Mouse (Mus musculus): ENCODE measurements around the gene Megf8.
"Not testable (repeated sequence)": the region's sequence is repeated elsewhere in the genome, so short reads cannot be mapped to it uniquely, and the experiment has no call there.

The Megf8 gene

DNA sequence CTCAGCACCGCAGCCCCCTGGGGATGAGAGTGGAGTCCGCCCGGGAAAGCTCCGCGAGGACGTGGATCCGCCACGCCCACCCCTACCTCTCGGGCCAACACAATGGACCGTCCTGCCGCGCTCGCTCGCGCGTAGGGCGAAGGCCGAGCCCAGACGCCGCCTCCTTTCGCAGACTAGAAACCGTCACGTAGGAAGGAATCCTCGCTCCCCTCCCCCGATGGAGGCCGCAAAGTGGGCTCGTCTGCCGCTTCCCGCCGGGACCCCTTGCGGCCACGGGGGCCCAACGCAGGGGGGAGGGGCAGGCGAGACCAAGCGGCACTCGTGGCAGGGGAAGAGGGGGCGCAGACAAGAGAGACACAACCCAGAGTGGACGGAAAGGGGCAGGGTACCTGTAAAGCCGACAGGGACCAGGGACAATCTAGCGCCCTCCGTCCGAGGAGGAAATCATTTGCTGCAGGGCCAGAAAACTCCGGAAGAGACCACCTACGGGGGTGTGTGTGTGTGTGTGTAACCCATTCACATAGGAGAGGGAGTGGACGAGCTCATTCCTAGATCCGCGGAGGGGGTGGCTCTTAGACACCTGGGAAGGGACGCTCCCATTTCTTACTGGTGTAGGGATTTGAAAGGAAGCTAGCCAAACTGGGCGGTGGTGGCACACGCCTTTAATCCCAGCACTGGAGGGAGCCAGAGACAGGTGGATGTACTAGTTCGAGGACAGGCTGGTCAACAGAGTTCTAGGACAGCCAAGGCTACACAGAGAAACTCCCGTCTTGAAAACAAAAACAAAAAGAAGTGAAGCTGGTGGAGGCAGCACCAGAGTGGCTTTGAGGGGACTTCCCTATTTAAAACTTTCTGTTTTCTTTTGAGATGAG lies 19.3 kb upstream of the Megf8 start, which contains the start of gene Pafah1b3:
Gene Pafah1b3, minus strand, starts transcription at position 533 of the 872 bp plus-strand sequence.
- DNase-seq (ENCODE audit: low spot score), result peak; percentile 77

- no peak for DNase-seq (ENCODE audit: low spot score)
These were observed 15.9 kb upstream of the Megf8 start, which contains the start of gene Prr19 for GRCm38 (mm10) chr7:25301063-25301462. Gene Prr19 (plus strand): TSS chr7:25301411.

DNA sequence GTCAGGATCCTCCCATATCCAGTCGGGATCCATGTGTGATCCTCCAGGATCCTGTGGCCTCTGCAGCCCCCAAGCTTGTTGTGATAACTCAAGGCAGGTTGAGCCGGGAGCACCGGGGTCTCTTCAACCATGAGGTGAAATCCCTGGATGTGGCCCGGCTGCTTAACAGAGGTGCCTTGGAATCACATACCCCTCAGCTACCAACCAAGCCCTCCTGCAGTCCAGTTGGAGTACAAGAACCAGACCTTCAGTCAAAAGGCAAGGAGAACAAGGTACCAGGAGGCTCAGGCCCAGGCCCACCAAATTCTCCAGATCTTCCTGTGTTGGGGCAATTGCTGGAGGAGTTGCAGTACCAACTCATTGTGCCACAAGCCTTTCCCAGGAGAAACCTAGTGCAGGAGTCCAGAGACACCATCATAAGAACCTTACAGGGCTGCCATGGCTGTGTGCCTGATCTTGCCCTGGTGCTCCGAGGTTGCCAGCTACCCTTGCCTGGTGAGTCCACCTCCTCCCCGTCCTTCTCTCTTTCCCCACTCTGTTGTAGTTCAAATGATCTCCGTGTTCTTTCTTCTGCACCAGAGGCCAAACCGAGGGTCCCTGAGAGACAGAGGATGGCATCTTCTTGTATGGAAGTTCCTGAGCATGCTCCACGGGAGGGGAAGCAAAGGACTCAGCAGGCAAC lies 13.8 kb upstream of the Megf8 start:
- DNase-seq (ENCODE audit: low spot score), result no peak

DNA sequence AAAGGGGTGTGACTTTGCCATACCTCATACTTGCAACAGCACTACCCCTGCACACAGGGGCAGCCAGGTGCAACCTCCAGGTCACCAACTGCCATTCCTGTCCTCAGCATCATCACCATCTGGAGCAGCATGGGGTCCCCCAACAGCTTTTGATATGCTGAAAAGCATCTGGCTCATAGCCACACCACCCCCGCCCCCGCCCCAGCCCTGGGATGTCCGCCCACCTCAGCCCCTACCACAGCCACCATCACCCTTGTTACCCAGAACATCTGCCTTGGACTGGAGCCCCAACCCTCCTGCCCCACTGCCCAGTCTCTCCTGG lies 13.3 kb upstream of the Megf8 start:
- DNase-seq (ENCODE audit: low spot score), result no peak

DNA sequence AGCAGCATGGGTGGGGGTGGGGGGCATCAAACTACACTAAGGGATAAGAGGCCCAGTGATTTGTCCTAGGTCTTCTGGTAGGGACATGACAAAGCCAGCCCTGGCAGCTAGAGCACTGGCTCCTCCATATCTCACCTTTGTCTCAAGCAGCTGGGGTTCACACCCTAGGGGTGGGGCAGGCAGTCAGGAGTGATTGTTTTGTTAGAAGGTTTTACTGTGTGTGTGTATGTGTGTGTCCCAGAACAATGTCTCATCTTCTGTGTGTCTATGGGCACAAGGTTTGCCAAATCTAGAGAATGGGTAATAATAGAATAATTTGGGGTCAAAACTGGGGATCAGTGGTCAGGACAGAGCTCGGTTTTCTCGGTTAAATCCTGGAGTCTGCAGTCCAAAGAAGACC lies 11.5 kb upstream of the Megf8 start:
- DNase-seq (ENCODE audit: low spot score), result no peak

DNA sequence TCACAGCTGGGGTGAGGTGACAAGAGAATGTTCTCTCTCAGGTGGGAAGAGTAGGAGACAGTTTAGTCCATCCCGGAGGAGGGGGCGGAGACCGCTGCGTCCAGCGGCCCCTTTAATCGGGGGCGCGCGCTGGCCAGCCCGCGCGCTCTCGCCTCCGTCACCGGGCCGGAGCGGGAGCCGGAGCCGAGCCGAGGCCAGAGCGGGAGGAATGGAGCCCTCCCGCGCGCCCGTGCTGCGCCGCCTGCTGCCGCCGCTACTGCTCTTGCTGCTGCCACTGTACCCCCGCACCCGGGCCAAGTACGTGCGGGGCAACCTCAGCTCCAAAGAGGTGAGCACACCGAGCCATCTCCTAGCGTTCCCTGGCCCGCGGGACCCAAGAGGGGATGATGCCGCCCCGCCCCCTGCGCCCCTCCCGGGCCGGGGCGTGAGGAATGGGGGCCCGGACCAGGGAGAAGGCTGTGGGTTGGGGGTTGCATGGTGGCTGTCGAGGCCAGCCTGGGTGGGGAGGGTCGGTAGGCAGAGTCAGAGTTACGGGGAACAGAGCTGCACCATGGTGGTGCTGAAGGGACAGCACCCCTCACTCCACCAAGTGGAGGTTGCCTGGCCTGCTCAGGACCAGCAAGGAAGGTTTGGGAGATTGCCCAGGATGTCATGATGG lies 10.9 kb upstream of the Megf8 start, which contains the start of gene Tmem145:
Gene Tmem145, plus strand, starts transcription at position 151 of the 658 bp plus-strand sequence.
- peak; percentile 57 for DNase-seq (ENCODE audit: low spot score)

- no peak for DNase-seq (ENCODE audit: low spot score)
These were observed 10.4 kb upstream of the Megf8 start for GRCm38 (mm10) chr7:25306614-25306996.

- no peak for DNase-seq (ENCODE audit: low spot score)
These were observed 8.2 kb upstream of the Megf8 start for GRCm38 (mm10) chr7:25308702-25309318.

GRCm38 (mm10) chr7:25309425-25309824 lies 7.5 kb upstream of the Megf8 start:
- no peak for DNase-seq (ENCODE audit: low spot score)

- no peak for DNase-seq (ENCODE audit: low spot score)
These were observed 5.8 kb upstream of the Megf8 start for GRCm38 (mm10) chr7:25311193-25311592.

GRCm38 (mm10) chr7:25313325-25313724 lies 3.6 kb upstream of the Megf8 start:
- DNase-seq (ENCODE audit: low spot score), result no peak

- no peak for DNase-seq (ENCODE audit: low spot score)
These were observed 2.2 kb upstream of the Megf8 start for GRCm38 (mm10) chr7:25314606-25315305.

- DNase-seq (ENCODE audit: low spot score), result peak; percentile 44
These were observed 1.5 kb upstream of the Megf8 start for GRCm38 (mm10) chr7:25315306-25316041.

DNA sequence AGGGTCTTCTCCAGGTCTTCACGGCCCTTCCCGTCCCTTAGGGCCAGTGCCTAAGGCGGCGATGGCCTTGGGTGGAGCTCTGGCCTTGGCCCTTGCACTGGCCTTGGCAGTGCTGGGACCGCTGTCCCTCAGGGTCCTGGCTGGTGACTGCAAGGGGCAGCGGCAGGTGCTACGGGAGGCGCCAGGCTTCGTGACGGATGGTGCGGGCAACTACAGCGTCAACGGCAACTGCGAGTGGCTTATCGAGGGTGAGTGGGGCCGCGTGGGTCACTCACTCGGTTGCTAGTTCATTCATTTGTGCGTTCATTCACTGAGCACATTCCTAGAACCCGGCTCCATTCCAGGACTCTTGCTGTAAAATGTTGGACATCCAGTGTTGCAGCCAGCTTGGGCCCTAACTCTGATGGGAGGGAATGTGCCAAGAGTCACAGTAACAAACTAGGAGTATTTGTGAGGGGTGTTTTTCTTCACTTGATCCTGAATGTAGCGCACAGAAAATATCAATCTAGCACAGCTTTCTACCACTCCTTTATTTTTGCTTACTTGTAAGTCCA lies 559 bp downstream of the Megf8 start:
- DNase-seq (ENCODE audit: low spot score), result peak; percentile 40

- peak; percentile 60 for DNase-seq (ENCODE audit: low spot score)
These were observed 5.1 kb downstream of the Megf8 start for GRCm38 (mm10) chr7:25322058-25322484.

DNA sequence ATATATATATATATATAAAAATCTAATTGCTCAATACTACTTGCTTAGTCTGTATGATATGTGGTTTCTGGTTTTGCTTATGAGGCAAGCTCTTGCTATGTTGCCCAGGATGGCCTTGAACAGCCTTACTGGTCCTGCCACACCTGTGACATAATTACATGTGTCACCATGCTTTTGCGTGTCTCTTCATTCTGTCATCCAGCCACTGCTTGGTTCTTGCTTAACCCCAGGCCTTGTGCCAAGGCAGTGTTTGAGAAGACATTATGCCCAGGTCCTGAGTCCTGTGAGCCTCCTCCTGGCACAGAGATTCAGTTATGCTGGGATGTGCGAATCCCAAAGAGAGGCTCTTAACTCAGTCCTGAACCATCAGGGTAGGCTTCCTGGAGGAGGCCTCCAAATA lies 6.3 kb downstream of the Megf8 start:
- DNase-seq (ENCODE audit: low spot score), result no peak

- DNase-seq (ENCODE audit: low spot score), result not testable (repeated sequence)
These were observed 8.5 kb downstream of the Megf8 start for GRCm38 (mm10) chr7:25325431-25325830.

DNA sequence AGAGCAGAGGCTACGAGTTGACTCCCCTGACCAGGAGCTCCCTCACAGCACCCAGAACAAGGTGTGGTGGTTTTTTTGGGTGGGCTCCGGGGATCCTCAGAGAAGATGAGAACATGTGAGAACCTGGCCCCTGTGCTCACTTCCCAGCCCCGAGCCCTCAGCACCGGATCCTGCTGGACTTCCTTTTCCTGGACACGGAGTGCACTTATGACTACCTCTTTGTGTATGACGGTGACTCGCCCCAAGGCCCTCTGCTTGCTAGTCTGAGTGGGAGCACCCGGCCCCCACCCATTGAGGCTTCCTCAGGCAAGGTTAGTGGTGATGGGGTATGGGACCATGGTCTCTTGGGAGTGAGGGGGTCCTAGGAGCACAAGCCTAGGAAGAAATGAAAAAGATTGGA lies 9.3 kb downstream of the Megf8 start:
- no peak for DNase-seq (ENCODE audit: low spot score)

DNA sequence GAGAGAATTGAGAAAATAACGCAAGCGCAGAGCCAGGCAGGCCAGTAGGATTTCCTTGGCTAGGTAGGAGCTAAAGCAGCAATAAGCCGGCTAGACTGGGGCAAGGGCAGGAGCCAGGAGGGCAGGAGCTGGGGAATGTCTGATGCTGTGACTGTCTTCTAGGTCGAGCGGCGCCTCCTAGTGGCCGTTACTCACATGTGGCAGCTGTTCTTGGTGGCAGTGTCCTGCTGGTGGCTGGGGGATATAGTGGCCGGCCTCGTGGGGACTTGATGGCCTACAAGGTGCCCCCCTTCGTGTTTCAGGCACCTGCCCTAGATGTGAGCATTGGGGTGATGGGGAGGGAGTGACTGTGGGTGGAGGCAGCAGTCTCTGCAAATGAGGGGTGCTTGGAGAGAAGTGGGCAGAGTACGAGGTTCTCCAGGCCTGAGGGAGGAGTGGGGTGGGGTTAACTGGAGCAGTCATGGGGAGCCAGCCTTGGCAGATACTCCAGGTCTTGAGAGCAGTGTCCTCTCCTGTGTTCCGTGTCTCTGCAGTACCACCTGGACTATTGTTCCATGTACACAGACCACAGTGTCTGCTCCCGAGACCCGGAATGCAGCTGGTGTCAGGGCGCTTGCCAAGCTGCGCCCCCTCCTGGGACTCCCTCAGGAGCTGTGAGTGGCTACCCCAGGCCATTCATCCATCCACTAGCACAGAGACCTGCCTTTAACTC lies 16.8 kb downstream of the Megf8 start:
- peak; percentile 72 for DNase-seq (ENCODE audit: low spot score)

DNA sequence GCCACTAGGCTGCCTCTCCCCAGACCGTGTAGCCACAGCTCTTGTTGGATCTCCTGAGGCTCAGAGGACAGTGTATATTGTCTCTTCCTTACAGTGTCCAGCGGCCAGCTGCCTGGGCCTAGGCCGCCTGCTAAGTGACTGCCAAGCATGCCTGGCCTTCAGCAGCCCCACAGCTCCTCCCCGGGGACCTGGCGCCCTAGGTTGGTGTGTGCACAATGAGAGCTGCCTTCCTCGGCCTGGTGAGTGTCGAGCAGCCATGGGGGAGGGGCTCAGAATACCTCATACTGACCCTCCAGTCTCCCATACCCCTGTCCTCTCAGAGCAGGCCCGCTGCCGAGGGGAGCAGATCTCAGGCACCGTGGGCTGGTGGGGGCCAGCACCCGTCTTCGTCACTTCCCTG lies 17.5 kb downstream of the Megf8 start:
- DNase-seq (ENCODE audit: low spot score), result no peak
